Mouse (Mus musculus): ENCODE results near the gene Galnt10. TPM values are rescaled to one million over a fixed set of nuclear protein-coding genes. Genes with fewer than 3 reads are reported as not detected.

Galnt10 gene
- total and polyA plus RNA-seq, 3 experiments: 0.07 to 0.85 TPM; not detected in 1

DNA sequence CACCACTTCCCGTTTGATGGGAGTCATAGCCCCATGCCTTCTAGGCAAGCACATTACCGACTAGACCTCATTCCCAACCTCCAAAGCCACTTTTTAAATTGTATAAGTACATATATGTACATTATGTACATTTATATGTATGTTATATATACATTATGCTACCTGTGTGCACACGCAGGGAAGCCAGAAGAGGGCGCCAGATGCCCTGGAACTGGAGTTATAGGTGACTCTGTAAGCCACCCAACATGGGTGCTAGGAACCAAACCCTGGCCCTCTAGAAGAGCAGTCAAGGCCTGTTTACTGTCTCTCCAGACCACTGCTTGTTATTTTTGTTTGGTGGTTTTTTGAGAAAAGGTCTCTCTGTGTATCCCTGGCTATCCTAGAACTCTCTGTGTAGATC lies 172.9 kb downstream of the Galnt10 start:
- DNase-seq (ENCODE audit: extremely low read depth): no peak
- Histone ChIP-seq H3K36me3 (replicated peaks in 1 of 2; ENCODE audit: control insufficient read depth in 1 of 2, insufficient read depth in 1 of 2, low read length in 1 of 2) (no peaks in the 10 kb centered on the region), H3K79me2 (replicated peaks; ENCODE audit: control insufficient read depth, extremely low read depth, insufficient read depth, poor library complexity, severe bottlenecking) (no peaks in the 10 kb centered on the region), H3K27ac (ENCODE audit: insufficient read depth, low read depth) (no peak overlapping the region), H3K9me3 (replicated peaks; ENCODE audit: low read length) (no peaks in the 10 kb centered on the region), H3K9ac (ENCODE audit: insufficient read depth, low read depth) (no peak overlapping the region), H3K4me1 (ENCODE audit: control insufficient read depth in 1 of 2, insufficient read depth in 2 of 2) (peaks cover 0 to 3% of the 10 kb centered on the region in 2 experiments; a peak in 1 of 4 replicates), H3K4me2 (ENCODE audit: insufficient read depth, low read depth, poor library complexity, severe bottlenecking) (no peak overlapping the region), H3K27me3 (replicated peaks) (no peaks in the 10 kb centered on the region), H3K4me3 (replicated peaks in 1 of 3; ENCODE audit: low read depth in 2 of 3, low read length in 2 of 3, poor library complexity in 1 of 3) (no peak overlapping the region)
- dilution Hi-C loops (cut with MboI; ENCODE audit: extremely low pct_ligation_motif_present, extremely low pct_unique_long_range_greater_than_20kb, low sequenced_read_pairs): no loop called here
- in situ Hi-C loops (cut with MboI; ENCODE audit: low pct_ligation_motif_present, low pct_unique_long_range_greater_than_20kb, low sequenced_read_pairs): no loop called here
- TF ChIP-seq NRF1 (IDR thresholded peaks at IDR 0.05; ENCODE audit: low read depth, low read length): no peak
- no peak for TF ChIP-seq POLR2AphosphoS2 (IDR thresholded peaks at IDR 0.05; ENCODE audit: low read depth, low read length)
- no peak for TF ChIP-seq MEF2A (IDR thresholded peaks at IDR 0.05; ENCODE audit: borderline replicate concordance, low read depth, low read length)
- no peak for TF ChIP-seq TCF12 (IDR thresholded peaks at IDR 0.05; ENCODE audit: low read depth, low read length)
- no peak for TF ChIP-seq ETS1 (conservative IDR thresholded peaks at IDR 0.05; ENCODE audit: low read depth, low read length)
- TF ChIP-seq ZKSCAN1 (IDR thresholded peaks at IDR 0.05; ENCODE audit: borderline replicate concordance, low read depth, low read length): no peak
- 0 out of 2 replicates have a peak, but pooled peaks have one; percentile 4 for TF ChIP-seq SMC3 (IDR thresholded peaks at IDR 0.05; ENCODE audit: low read depth, low read length)
- peak in 1 of 2 experiments; percentile 43; a peak in 2 of 4 replicates for TF ChIP-seq CTCF (conservative IDR thresholded peaks at IDR 0.05 in 1 of 2, IDR thresholded peaks at IDR 0.05 in 1 of 2; ENCODE audit: low read depth in 2 of 2, low read length in 2 of 2)
- no peak for TF ChIP-seq IRF4 (IDR thresholded peaks at IDR 0.05; ENCODE audit: low read depth, low read length)
- TF ChIP-seq PAX5 (IDR thresholded peaks at IDR 0.05; ENCODE audit: low read length): no peak
- TF ChIP-seq SIN3A (IDR thresholded peaks at IDR 0.05; ENCODE audit: low read length): no peak
- TF ChIP-seq HCFC1 (IDR thresholded peaks at IDR 0.05; ENCODE audit: low read depth, low read length): no peak
- TF ChIP-seq MAZ (IDR thresholded peaks at IDR 0.05; ENCODE audit: low read depth, low read length): no peak
- no peak for TF ChIP-seq MXI1 (IDR thresholded peaks at IDR 0.05; ENCODE audit: low read depth, low read length)
- TF ChIP-seq KAT2A (IDR thresholded peaks at IDR 0.05; ENCODE audit: insufficient replicate concordance, low read length): no peak
- no peak for TF ChIP-seq BHLHE40 (IDR thresholded peaks at IDR 0.05; ENCODE audit: low read depth, low read length)
- no peak for TF ChIP-seq USF2 (conservative IDR thresholded peaks at IDR 0.05; ENCODE audit: low read depth, low read length)
- TF ChIP-seq RAD21 (IDR thresholded peaks at IDR 0.05; ENCODE audit: low read depth, low read length): peak; percentile 11

DNA sequence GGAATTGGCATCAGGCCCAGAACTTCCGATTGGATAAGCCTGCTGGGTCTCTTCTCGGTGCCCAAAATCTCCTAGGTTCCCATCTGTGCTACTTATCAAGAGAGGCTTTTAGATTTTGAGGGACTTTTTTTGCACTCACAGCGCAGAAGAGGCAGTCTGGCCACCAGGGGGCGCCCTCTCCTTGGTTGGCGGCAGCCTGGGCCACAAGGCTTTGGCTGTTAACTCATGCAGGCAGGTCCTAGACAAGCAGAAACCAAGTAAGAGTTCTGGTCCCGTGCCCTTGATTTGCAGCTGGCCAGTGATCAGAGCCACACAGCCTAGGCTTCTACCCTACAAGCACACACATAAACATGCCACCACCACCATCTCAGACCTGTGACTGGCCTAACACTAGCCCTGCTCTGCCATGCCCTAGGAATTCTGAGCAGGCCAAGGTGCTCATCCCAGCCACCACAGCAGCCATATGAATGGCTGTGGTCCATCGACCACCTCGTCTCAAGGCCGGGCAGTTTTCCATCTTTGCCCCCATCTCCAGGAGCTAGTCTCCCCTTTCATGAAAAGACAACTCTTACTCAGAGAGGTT lies 174.8 kb downstream of the Galnt10 start:
- peak; percentile 72 for DNase-seq (ENCODE audit: extremely low read depth)
- peaks cover 0 to 3% of the 10 kb centered on the region in 2 experiments; a peak in 1 of 4 replicates for H3K4me1 ChIP-seq (ENCODE audit: control insufficient read depth in 1 of 2, insufficient read depth in 2 of 2)
- H3K27ac ChIP-seq (ENCODE audit: insufficient read depth, low read depth): no peak overlapping the region
- no peaks in the 10 kb centered on the region for H3K9me3 ChIP-seq (replicated peaks; ENCODE audit: low read length)
- H3K36me3 ChIP-seq (replicated peaks in 1 of 2; ENCODE audit: control insufficient read depth in 1 of 2, insufficient read depth in 1 of 2, low read length in 1 of 2): no peaks in the 10 kb centered on the region
- dilution Hi-C loops (cut with MboI; ENCODE audit: extremely low pct_ligation_motif_present, extremely low pct_unique_long_range_greater_than_20kb, low sequenced_read_pairs) (no loop called here), in situ Hi-C loops (cut with MboI; ENCODE audit: low pct_ligation_motif_present, low pct_unique_long_range_greater_than_20kb, low sequenced_read_pairs) (loop anchor here (5.0 kb wide), 1 partner anchor 112 kb away; no protein-coding TSS in a partner anchor)
- no peak overlapping the region for H3K4me3 ChIP-seq (replicated peaks in 1 of 3; ENCODE audit: low read depth in 2 of 3, low read length in 2 of 3, poor library complexity in 1 of 3)
- H3K9ac ChIP-seq (ENCODE audit: insufficient read depth, low read depth): no peak overlapping the region
- no peak overlapping the region for H3K4me2 ChIP-seq (ENCODE audit: insufficient read depth, low read depth, poor library complexity, severe bottlenecking)
- no peaks in the 10 kb centered on the region for H3K79me2 ChIP-seq (replicated peaks; ENCODE audit: control insufficient read depth, extremely low read depth, insufficient read depth, poor library complexity, severe bottlenecking)
- peaks cover 10% of the 10 kb centered on the region for H3K27me3 ChIP-seq (replicated peaks)
- TF ChIP-seq MEF2A (IDR thresholded peaks at IDR 0.05; ENCODE audit: borderline replicate concordance, low read depth, low read length) (peak; percentile 24; the same call in 1 of the 2 replicates), IRF4 (IDR thresholded peaks at IDR 0.05; ENCODE audit: low read depth, low read length) (no peak), POLR2A (IDR thresholded peaks at IDR 0.05; ENCODE audit: low read depth, low read length) (no peak), ETS1 (conservative IDR thresholded peaks at IDR 0.05; ENCODE audit: low read depth, low read length) (no peak), UBTF (IDR thresholded peaks at IDR 0.05; ENCODE audit: low read depth, low read length) (0 out of 2 replicates have a peak, but pooled peaks have one; percentile 35), CHD2 (IDR thresholded peaks at IDR 0.05; ENCODE audit: low read length) (no peak), GABPA (IDR thresholded peaks at IDR 0.05; ENCODE audit: insufficient replicate concordance, low read depth, low read length) (no peak), RAD21 (IDR thresholded peaks at IDR 0.05; ENCODE audit: low read depth, low read length) (peak; percentile 85), USF2 (conservative IDR thresholded peaks at IDR 0.05; ENCODE audit: low read depth, low read length) (no peak), EP300 (IDR thresholded peaks at IDR 0.05; ENCODE audit: low read length) (no peak), RCOR1 (conservative IDR thresholded peaks at IDR 0.05; ENCODE audit: low read depth, low read length) (no peak), MAX (IDR thresholded peaks at IDR 0.05; ENCODE audit: low read length) (0 out of 2 replicates have a peak, but pooled peaks have one; percentile 10), NRF1 (IDR thresholded peaks at IDR 0.05; ENCODE audit: low read depth, low read length) (no peak), JUN (IDR thresholded peaks at IDR 0.05; ENCODE audit: insufficient read depth, low read depth, low read length) (no peak), ZMIZ1 (IDR thresholded peaks at IDR 0.05; ENCODE audit: low read depth, low read length) (no peak), MAZ (IDR thresholded peaks at IDR 0.05; ENCODE audit: low read depth, low read length) (0 out of 2 replicates have a peak, but pooled peaks have one; percentile 37), JUND (conservative IDR thresholded peaks at IDR 0.05; ENCODE audit: low read depth, low read length) (no peak), ZKSCAN1 (IDR thresholded peaks at IDR 0.05; ENCODE audit: borderline replicate concordance, low read depth, low read length) (no peak), NELFE (IDR thresholded peaks at IDR 0.05; ENCODE audit: low read depth, low read length) (peak; percentile 31; the same call in 1 of the 2 replicates), SMC3 (IDR thresholded peaks at IDR 0.05; ENCODE audit: low read depth, low read length) (peak; percentile 95), USF1 (IDR thresholded peaks at IDR 0.05; ENCODE audit: low read depth, low read length) (no peak)
